Mouse (Mus musculus) liver, postnatal 0 days (tissue): ENCODE data around the gene Bclaf3. TPM values are rescaled to one million over a fixed set of nuclear protein-coding genes. Genes with fewer than 3 reads are reported as not detected.

ENCODE experiments used
- ATAC-seq: fragments of 200-750 bp; cut with Nextera tagmentation; 2 replicates; pipeline ENCODE4 v1.8.0; 2017; ENCODE audit warnings: mild to moderate bottlenecking, moderate library complexity
- DNase-seq: peaks from one replicate; pipeline ENCODE4 v3.0.0-alpha.2; 2016
- H3K27ac ChIP-seq: fragments of 300-500 bp; sonication (generic); 2 replicates; pipeline ENCODE4 v1.5.1; 2014; ENCODE audit warnings: antibody characterized with exemption, moderate library complexity, mild to moderate bottlenecking, low read depth
- H3K27me3 ChIP-seq: fragments of 300-500 bp; sonication (generic); 2 replicates; pipeline ENCODE4 v1.6.1; 2014; ENCODE audit warnings: low read length, control low read depth, mixed read lengths; ENCODE audit not compliant: insufficient read depth
- H3K36me3 ChIP-seq: fragments of 300-500 bp; sonication (generic); replicated peaks from 2 replicates; pipeline ENCODE4 v1.6.1; 2014; ENCODE audit warnings: mild to moderate bottlenecking, control low read depth, low read length, moderate library complexity, mixed read lengths; ENCODE audit not compliant: insufficient read depth
- H3K4me1 ChIP-seq: fragments of 300-500 bp; sonication (generic); 2 replicates; pipeline ENCODE4 v1.6.1; 2014; ENCODE audit warnings: antibody characterized with exemption, mild to moderate bottlenecking, control low read depth; ENCODE audit not compliant: insufficient read depth
- H3K4me2 ChIP-seq: fragments of 300-500 bp; sonication (generic); 2 replicates; pipeline ENCODE4 v1.6.1; 2014; ENCODE audit warnings: low read depth, mild to moderate bottlenecking, low read length, moderate library complexity, mixed read lengths
- H3K4me3 ChIP-seq: fragments of 300-500 bp; sonication (generic); 2 replicates; pipeline ENCODE4 v1.5.1; 2014; ENCODE audit warnings: low read depth, low read length
- H3K9ac ChIP-seq: fragments of 300-500 bp; sonication (generic); replicated peaks from 2 replicates; pipeline ENCODE4 v1.6.1; 2014; ENCODE audit warnings: mild to moderate bottlenecking, moderate library complexity
- H3K9me3 ChIP-seq: fragments of 300-500 bp; sonication (generic); 2 replicates; pipeline ENCODE4 v1.6.1; 2016; ENCODE audit warnings: mild to moderate bottlenecking, control low read depth, low read length, mixed read lengths
- CTCF ChIP-seq: sonication (generic); IDR thresholded peaks from 2 replicates; pipeline ENCODE4 v1.5.1; 2016; ENCODE audit warnings: antibody characterized with exemption, low read depth
- EP300 ChIP-seq: IDR thresholded peaks from 2 replicates; pipeline ENCODE4 v1.6.1; 2016; ENCODE audit warnings: antibody characterized with exemption, low read depth, mild to moderate bottlenecking
- WGBS: fragments of 180-500 bp; shearing (Covaris S2); extraction: QIAGEN DNeasy Blood & Tissue Kit; methylation state at CpG from one replicate; pipeline ENCODE4 v1.1.7; 2014; ENCODE audit not compliant: insufficient replicate concordance; 5-methylcytosine and 5-hydroxymethylcytosine counted together
- polyA plus RNA-seq: library from polyadenylated mRNA; unstranded; fragments of >200 nt; fragmentation: Nextera tagmentation; extraction: Ambion mirVana; gene quantifications from 2 replicates; pipeline ENCODE4 v1.2.1, GENCODE M21; 2015

Bclaf3 gene
- polyA plus RNA-seq, 1 experiment from 2014 or later = 4.6 TPM

- ATAC-seq (no peak), DNase-seq (no peak)
- Histone ChIP-seq H3K4me3 (no peak overlapping the region), H3K27ac (no peak overlapping the region), H3K36me3 (no peaks in the 10 kb centered on the region), H3K27me3 (no peaks in the 10 kb centered on the region), H3K9ac (no peak overlapping the region), H3K9me3 (no peaks in the 10 kb centered on the region), H3K4me2 (no peak overlapping the region), H3K4me1 (no peaks in the 10 kb centered on the region)
- no peak for TF ChIP-seq EP300
- TF ChIP-seq CTCF = no peak
- 83% methylated on average over 2 of the region's 2 CpGs for WGBS
Observed at GRCm38 (mm10) chrX:159604832-159605231, 78.3 kb downstream of the Bclaf3 start.

- Histone ChIP-seq H3K27ac (no peak overlapping the region), H3K27me3 (no peaks in the 10 kb centered on the region), H3K36me3 (no peaks in the 10 kb centered on the region), H3K4me2 (no peak overlapping the region), H3K9ac (no peak overlapping the region), H3K4me3 (no peak overlapping the region), H3K4me1 (no peaks in the 10 kb centered on the region), H3K9me3 (no peaks in the 10 kb centered on the region)
- TF ChIP-seq EP300 (no peak), CTCF (peak; percentile 57)
- 42% methylated on average over 6 of the region's 6 CpGs for WGBS
- no peak for ATAC-seq
- DNase-seq = peak; percentile 16
Observed at GRCm38 (mm10) chrX:159606936-159607335, 80.4 kb downstream of the Bclaf3 start.

- ATAC-seq = peak; percentile 14
Observed at GRCm38 (mm10) chrX:159626208-159626906, 99.9 kb downstream of the Bclaf3 start.

GRCm38 (mm10) chrX:159626907-159627587 is 100.6 kb downstream of the Bclaf3 start, which contains the start of gene Sh3kbp1:
TSS of gene Sh3kbp1 (plus strand) at chrX:159627272.
- 16% methylated on average over 45 of the region's 60 CpGs for WGBS
- peak; percentile 90 for ATAC-seq
- peak within 1 kb of the TSS; percentile 60 for H3K4me3 ChIP-seq
- no peaks in the 10 kb centered on the region for H3K9me3 ChIP-seq
- TF ChIP-seq EP300 = no peak
- TF ChIP-seq CTCF = peak; percentile 48
- peak; percentile 78 for DNase-seq
- H3K27ac ChIP-seq = peak within 1 kb of the TSS; percentile 51
- peaks cover 6% of the 10 kb centered on the region for H3K4me1 ChIP-seq
- H3K36me3 ChIP-seq = no peaks in the 10 kb centered on the region
- peak within 1 kb of the TSS; percentile 81 for H3K4me2 ChIP-seq
- H3K9ac ChIP-seq = peak within 1 kb of the TSS; percentile 64
- 0 out of 2 replicates have a peak, but pooled peaks cover 6% of the 10 kb centered on the region for H3K27me3 ChIP-seq

More at GRCm38 (mm10) chrX:159626208-159626906, 99.9 kb downstream of the Bclaf3 start:
- Histone ChIP-seq H3K9ac (0 out of 2 replicates have a peak overlapping the region, but pooled peaks have one; percentile 16), H3K27me3 (0 out of 2 replicates have a peak, but pooled peaks cover 6% of the 10 kb centered on the region), H3K9me3 (no peaks in the 10 kb centered on the region), H3K27ac (no peak overlapping the region), H3K4me1 (peaks cover 6% of the 10 kb centered on the region), H3K4me3 (peak overlapping the region; percentile 60), H3K36me3 (no peaks in the 10 kb centered on the region), H3K4me2 (peak overlapping the region; percentile 81)
- 27% methylated on average over 10 of the region's 12 CpGs for WGBS
- TF ChIP-seq EP300 (no peak), CTCF (peak; percentile 63)
- DNase-seq = no peak

- Histone ChIP-seq H3K4me3 (peak overlapping the region; percentile 60), H3K9me3 (no peaks in the 10 kb centered on the region), H3K4me1 (peaks cover 6% of the 10 kb centered on the region), H3K36me3 (no peaks in the 10 kb centered on the region), H3K27ac (peak overlapping the region; percentile 51), H3K27me3 (0 out of 2 replicates have a peak, but pooled peaks cover 6% of the 10 kb centered on the region), H3K4me2 (peak overlapping the region; percentile 81), H3K9ac (peak overlapping the region; percentile 64)
- TF ChIP-seq CTCF = peak; percentile 0; the same call in 1 of the 2 replicates
- no peak for TF ChIP-seq EP300
- 27% methylated on average over 48 of the region's 56 CpGs for WGBS
- peak; percentile 57 for ATAC-seq
- peak; percentile 36 for DNase-seq
Observed at GRCm38 (mm10) chrX:159627588-159628566, 101.4 kb downstream of the Bclaf3 start.
